Mouse (Mus musculus) layer of hippocampus, adult 9-11 months (tissue): Measurements from ENCODE around the gene Znhit2.

ENCODE experiments used
- DNase-seq: peaks from one replicate; pipeline ENCODE4 v3.0.0; 2022

Znhit2 gene

DNA sequence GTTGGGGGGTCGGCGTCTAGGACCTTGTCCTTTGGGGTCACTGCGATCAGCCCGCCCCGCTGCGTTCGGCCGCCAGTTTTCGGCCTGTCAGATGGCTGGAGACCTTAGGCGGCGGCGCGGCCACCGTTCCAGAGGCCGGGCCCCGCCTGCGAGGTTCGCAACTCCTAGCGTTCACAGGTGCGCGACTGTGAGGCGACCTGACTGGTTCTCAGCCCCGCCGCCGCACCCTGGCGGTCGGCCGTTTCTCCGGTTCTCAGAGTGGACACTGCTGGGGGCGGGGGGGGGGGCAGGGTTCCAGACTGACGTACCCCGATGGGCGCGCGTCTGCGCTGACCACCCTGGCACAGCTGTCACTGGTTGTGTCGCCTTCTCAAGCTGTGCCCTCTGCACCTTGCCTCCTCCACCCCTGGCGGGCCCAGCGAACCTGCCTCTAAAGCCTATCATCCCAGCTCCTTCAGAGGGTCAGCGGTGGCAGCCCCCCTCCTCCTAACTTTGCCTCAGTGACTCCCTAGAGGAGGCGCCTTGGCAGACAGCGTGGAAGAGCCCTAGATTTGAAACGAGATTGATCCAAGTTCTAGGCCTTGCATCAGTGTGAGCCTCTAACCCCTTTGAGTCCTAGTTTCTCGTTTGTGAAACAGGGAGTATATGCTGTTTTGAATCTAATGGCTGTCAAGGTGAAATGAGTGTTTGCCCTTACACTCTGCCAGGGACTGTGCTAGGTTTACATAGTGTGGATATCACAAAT is 13.7 kb upstream of the Znhit2 start:
- DNase-seq = no peak

DNA sequence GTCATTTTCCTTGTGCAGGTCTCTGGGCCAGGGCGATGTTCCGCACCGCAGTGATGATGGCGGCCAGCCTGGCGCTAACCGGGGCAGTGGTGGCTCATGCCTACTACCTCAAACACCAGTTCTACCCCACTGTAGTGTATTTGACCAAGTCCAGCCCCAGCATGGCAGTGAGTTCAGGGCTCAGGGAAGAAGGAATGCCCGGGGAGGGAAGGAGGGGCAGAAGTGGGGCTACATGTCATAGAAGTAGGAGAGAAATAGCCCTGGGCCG is 13.2 kb upstream of the Znhit2 start:
- DNase-seq = no peak

DNA sequence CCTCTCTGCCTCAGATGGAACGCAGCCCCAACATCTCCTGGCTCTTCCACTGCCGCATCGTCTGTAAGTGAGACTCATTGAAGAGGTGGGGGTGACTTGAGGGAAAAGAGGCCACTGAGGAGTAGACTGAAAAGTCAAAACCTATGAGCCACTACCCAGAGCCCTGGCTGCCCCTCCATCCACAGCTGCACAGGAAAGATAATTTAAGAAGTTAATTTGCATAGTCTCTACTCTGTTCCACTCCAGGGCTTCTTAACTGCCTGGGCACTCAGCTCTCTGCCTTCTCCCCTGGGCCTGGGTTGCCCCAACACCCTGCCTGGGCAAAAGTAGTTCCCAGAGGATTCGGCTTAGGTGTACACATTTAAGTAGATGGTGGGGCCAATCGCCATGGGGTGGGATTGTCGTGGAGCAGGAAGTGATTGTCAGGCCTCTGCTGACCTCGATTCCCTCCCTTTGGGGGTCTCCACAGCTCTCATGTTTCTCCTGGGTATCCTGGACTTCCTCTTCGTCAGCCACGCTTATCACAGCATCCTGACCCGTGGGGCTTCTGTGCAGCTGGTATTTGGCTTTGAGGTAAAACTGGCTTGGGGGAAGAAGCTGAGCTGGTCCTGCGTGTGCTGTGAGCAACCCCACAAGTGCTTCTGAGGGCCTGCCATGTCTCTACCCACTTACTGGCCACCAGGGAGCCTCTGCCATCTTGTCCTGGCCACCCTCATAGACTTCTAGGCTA is 12.1 kb upstream of the Znhit2 start:
- no peak for DNase-seq

DNA sequence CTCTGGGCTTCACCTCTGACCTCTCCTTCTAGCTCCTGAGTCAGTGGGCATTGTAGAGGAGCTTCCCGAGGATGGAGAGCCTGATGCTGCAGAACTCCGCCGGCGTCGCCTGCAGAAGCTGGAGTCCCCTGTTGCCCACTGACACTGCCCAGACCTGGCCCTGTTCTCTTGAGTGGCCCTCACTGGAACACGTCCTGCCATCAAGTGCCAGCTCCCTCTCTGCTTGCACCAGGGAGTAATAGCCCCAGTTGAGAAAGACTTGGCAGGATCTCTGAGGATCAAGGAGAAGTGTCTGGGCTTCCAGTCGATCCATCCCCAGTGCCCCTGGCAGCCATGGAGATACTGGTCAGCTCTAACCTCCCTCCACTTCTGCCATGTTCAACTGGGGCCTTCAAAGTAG is 8.5 kb upstream of the Znhit2 start:
- no peak for DNase-seq

DNA sequence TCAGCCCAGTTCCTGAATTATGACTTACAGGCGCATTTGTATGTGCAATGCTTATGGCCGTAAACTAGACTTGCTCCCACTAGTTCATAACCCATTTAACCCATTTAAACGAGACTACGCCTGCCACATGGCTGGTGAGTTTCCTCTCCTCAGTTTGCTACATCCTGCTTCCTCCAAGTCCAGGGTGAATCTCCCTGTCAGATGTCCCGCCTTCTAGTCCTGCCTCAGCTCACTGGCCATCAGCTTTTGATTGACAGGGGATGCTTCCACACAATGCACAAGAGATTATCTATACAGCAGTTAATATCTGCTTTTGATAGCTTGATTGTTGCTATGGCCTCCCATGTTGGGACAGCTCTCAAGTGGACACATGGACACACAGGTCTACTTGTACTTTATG is 6.7 kb upstream of the Znhit2 start:
- DNase-seq = no peak

DNA sequence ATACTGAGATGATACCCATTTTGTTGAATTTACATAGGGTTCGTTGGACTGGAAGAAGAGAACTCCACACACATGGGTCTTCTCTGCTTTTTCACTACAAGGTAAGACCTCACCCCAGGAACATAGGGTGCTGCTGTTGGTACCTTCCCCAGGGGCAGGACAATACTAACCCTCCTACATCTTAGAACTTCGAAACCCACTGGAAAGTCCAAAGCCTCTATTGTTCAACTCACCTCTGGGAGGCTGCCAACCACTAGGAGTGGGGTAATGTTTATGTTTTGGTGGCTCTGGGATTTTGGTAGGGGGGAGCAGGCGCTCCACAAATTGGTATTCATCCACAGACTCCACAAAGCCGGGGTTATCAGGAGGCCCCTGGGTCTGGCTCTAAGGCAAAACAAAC is 4.3 kb upstream of the Znhit2 start:
- DNase-seq = no peak

DNA sequence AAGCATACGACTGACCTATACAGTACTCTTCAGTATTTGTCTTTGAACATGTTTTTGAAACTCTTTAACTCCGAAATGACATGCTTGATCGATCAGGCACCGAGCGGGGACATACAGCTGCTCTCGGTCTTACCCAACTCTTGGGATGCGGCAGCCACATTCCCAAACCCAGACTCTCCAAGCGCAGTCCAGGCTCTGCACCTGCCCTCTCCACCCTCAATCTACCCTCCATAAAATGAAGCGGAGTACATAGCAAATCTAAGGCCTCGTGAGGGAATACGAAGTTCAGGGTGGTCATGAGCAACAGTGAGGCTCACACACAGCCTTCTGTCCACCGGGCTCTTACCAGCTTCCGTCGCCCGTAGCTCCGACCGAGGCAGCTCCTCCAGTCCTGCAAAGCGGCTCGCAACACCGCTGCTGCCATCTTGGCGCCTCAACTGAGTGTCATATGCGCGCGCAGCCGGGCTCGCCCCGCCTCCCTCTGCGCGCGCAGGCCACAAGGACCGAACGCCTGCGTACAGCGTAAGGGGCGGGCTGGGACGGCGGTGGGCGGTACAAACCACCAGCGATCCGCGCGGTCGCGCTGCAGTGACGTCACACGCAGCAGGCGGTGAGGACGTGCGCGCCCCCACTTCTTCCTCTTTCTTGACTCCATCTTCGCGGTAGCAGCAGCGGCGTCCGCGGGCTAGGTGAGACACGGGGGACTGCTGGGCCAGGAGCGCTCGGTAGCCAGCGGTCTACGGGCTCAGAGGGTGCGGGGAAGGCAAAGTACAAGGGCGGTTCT is 3.5 kb upstream of the Znhit2 start, which contains the start of the genes Mrpl49 and Fau:
Gene Mrpl49, minus strand, starts transcription at position 473 of the 784 bp plus-strand sequence.
Gene Fau, plus strand, starts transcription at position 532 of the 784 bp plus-strand sequence.
- DNase-seq = peak; percentile 99

DNA sequence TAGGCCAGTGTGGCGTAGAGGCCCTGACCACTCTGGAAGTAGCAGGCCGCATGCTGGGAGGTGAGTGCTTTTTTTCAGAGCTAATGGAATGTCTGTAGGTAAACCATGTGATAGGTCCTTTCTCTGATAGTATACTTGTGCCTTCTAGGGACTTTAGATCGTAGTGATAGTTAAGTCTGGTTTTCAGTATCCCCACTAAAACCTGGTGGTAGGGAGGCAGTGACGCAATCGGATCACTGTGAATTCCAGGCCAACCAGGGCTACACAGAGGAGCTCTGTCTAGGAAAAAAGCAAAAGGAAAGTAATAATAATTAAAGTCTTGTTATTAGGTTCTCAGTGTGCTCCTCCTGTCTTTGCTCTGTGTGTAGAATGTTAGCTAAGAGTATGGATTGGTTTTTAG is 2.5 kb upstream of the Znhit2 start:
- peak; percentile 2 for DNase-seq

DNA sequence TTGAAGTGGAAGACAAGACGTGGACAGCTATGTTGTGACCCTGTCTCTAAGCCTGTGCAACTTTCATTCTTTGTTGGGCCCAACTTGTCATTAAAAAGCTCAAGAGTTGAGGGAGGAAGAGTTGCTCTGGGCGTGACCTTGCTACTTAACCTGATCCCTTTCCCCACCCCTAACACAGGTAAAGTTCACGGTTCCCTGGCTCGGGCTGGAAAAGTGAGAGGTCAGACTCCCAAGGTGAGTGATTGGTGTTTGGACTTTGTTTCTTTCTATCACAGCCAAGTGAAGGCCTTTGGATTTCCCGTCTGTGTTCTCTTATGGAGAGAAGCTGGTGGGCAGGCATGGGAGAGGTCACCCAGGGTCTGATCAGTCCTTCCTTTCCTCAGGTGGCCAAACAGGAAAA is 2.0 kb upstream of the Znhit2 start:
- DNase-seq = peak; percentile 8

DNA sequence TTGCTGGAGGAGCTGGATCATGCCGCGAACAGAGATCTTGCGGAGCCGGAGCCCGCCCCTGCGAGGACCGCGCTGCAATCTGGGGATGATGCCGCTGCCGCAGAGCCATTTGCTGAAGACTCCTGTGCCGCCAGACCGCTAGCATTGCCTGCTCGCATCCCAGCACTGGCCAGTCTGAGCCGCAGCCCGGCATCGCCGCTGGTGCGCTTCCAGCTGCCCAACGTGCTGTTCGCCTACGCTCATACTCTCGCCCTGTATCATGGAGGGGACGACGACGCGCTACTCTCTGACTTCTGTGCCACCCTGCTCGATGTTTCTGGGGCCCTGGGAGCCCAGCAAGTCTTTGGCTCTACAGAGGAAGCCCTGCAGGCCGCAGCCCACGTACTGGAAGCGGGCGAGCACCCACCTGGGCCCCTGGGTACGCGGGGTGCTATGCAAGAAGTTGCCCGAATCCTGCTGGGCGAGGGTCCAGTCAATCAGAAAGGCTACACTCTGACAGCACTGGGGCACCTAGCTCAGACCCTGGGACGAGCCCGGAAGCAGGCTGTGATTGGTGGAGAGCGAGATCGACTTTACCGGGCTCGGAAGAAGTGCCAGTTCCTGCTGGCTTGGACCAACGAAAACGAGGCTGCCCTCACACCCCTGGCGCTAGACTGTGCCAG is 780 bp downstream of the Znhit2 start:
- DNase-seq = no peak

DNA sequence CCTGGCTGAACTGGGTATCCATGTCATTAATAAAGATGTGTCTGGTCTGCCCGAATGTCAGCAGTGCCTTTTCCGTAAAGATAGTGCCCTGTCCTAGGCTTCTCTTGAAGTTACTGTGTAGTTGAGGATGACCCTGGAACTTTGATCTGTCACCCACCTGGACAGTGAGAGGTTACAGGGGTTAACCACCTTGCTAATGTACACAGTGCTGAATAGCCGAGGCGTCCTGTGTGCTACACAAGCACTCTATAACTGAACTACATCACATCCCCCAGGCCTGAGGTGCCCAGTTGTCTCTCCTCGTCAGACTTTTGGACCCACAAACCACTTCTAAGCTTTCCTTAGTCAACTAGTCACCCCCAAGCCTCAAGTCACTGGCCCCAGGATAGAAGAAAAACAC is 1.4 kb downstream of the Znhit2 start:
- DNase-seq = no peak

DNA sequence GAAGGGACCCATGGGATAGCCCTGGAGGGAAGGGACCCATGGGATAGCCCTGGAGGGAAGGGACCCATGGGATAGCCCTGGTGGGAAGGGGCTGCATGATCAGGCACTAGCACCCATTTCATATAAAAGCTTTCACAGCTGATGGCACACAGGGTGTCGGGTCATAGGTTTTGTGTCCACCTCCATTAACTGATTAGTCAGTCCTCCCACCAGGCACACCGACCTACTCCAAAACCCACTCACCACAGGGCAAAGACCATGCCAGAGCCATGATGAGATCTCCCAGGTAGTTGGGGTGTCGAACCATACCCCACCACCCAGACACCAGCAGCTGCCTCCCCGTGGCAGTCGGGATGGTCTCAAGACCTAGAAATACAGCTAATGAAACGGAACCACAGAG is 2.1 kb downstream of the Znhit2 start:
- no peak for DNase-seq

DNA sequence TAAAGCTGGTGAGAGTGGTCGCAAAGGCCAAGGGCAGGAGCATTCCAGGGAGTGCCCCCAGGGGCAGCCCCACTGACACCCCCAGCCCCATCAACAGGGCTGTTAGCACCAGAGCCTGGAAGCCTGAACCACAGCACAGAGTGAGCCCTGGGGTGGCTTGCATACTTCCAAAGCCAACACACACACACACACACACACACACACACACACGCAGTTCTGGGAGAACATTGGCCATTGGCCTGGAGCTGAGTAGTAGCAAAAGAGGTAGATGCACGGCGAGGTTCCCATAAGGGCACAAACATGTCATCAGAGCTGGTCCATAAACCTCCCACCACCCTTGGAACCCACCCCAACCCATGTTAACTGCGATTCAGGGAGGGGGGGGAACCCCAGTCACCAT is 5.6 kb downstream of the Znhit2 start:
- DNase-seq = no peak

DNA sequence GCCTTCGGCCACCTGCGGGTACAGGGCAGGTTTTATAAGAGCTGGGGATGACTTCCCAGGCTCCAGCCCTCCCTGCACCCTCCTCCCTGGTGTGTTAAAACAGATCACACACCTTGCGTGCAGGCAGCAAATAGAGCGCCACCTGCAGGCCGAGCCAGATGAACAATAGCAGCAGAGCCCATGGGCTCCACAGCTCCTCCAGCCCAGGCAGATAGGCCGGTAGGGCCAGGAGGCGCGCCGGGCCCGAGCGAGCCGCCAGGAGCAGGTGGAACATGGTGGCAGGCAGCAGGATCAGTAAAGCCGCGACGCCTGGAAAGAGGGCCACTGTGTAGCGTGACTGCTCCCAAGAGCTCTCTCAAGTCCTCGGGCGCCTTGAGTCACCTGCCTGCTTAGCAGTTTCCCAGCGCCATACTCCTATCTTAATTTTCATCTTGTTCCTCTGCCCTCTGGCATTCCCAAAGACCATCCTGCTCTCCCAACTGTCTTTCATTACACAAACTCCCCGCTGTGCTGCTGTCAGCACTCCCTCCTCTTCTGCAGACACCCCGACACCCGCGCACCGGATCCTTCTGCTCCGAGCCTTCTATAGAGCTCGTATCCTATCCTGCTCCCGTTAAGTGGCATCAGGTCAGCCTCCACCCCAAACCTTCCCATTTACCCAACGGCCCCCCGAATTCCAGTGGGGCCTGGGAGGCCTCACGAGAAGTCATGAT is 6.2 kb downstream of the Znhit2 start:
- DNase-seq = peak; percentile 85

DNA sequence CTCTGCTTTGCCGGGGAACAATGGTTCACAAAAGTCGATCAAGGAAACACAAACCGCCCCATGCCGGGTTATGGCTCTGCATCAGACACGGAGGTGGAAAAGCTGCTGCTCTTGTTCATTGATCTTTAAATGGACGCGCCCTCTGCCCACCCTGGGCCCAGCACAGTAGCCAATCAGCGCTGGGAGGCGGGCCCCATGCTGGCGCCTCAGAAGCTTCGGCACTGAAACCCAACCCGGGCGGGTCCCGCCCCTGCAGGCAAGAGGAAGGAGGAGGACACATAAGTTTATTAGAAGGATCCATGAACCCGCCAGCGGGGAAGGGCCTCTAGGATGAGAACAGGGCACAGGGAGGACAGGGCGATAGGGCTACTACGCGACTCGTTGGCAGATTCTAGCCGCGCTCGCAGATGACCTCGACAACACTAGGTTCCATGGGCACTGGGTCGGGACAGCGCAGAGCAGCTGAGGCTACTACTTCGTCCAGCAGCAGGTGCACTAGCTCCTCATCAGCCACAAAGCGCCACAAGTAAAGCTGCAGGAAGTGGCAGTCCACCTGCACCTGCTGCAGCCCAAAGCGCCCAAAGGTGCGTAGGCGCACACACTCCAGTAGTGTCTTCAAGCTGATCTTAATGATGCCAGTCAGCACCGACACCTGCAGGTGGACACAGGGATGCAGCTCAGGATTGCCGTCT is 6.9 kb downstream of the Znhit2 start, which contains the start of gene Tm7sf2:
Gene Tm7sf2, minus strand, starts transcription at position 650 of the 692 bp plus-strand sequence.
- peak; percentile 90 for DNase-seq

DNA sequence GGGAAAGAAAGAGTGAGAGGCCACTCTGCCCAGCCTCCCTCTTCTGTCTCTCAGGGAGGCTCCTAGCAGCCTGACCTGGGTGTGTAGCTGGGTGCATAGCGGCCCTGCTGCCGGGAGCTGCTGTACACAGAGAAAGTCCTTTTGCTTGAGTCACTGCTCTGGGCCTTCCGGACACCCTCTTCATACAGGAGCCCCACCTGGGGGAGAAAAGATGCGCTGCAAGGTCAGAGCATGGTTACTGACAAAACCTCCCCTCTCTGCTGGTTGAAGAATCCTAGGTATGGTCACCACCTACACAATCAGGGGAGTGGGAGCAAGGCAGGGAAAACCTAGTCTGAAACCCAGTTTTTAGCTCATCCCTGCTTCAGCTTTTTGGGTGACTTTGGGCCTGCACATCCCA is 8.0 kb downstream of the Znhit2 start:
- no peak for DNase-seq

DNA sequence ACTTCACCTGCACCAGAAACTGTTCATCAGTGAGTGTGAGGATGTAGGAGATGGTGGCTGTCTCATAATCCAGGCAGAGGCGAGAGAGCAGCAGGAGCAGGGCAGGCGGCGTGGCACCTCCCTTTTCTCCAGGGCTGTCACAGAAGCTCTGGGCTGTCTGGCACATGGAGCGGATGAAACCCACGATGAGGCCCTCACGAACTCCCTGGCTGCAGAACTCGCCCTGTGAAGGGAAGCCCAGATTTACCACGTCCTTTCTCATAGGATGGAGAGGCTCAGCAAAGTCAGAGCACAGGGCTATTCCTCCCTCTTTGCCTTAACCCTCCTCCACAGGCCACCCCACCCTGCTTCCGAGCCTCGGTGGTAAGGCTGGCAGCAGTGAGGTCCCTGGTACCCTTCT is 8.9 kb downstream of the Znhit2 start:
- no peak for DNase-seq

DNA sequence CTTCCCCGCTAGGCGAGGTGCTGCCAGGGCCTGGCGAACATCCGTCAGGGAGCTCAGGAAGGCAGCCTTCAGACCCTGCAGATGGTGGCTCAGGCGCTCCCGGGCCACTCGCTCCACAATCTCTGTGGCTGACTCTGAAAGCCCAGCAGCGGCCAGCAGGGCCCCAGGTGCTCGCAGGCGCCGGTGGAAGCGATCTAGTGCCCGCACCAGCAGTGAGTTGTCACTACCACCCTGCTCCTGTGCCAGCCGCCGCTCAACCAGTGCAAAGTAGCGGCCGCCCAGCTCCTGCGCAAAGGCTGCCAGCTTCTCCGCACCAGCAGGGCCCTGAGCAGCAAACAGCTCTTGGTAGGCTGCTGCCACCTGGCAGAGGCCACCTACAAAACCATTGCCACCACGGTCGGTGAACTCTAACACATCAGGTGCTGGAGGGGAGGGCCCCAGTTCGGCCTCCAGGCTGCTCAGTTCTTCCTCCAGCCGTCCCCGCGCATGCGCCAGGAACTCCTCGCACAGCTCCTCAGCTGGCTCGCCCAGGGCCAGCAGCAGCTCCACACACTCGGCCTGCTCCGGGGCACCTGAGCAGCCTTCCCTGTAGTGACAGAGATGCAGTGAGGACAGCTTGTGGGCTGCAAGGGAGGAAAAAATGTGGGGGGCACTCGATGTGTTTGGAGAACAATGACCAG is 9.7 kb downstream of the Znhit2 start:
- DNase-seq = no peak

DNA sequence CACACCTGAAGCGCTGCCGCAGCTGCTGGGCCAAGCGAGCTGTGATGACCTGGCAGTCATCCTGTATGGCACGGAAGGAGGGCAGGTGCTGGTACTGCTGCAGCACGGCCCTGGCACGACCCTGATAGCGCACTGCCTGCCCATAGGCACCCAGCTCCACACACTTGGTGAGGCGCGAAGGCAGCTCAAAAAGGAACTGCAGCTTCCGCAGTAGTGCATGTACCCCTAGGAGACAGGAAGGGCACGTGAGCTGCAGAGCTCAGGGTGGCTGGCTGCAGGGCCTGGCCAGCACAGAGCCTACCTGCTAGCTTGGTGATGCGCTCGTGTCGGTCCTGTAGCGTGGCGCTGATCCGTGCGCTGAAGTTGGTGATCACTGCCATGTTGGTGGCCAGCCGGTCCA is 10.3 kb downstream of the Znhit2 start:
- no peak for DNase-seq

DNA sequence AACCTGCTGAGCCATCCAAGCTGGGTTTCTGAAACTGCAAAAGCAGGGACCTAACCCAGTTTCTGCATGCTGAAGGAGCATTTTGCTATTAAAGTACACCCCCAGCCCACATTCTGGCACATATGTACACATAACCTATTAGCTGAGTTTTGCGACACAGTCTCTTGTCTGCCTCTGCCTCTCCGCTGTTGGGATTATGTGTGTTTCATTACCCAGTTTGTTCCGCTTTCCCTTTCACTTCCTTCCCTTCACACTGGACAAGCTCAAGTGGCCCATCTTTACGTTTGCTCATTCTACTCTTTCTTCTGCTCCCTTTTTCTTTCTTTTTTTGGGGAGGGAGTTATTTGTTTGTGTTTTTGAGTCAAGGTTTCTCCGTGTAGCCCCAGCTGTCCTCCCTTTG is 12.9 kb downstream of the Znhit2 start:
- no peak for DNase-seq
